Mouse (Mus musculus): Measurements from ENCODE around the gene Suz12.

DNA sequence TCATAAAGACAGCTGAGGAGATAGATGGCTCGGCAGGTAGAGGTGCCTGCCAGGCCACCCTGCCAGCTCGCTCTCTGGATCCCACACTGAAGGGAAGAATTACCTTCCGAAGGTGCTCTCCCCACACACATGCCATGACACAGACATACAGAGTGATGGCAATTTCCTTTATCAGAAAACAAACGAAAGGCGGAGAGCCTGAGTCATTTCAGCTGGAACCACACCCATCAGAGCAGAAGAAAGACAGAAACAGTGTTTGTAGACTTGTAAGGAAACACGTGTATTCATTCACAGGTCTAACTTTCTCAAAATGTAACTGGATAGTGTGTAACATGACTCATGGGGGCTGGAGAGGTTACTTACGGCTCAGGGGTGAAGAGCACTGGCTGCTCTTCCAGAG, 49.3 kb upstream of the Suz12 start:
- TF ChIP-seq GATA1 (IDR thresholded peaks at IDR 0.05; ENCODE audit: borderline replicate concordance, low read length) (no peak), FLI1 (IDR thresholded peaks at IDR 0.05; ENCODE audit: low read length) (no peak)

Data from megakaryocyte, embryonic 14.5 days (primary cell).